Mouse (Mus musculus) hindbrain, embryonic 15.5 days (tissue): ENCODE data around the gene Nobox. TPM values are rescaled to one million over a fixed set of nuclear protein-coding genes. Genes with fewer than 3 reads are reported as not detected.
A peak's percentile ranks its signal among the peaks of the same experiment; 100 is the strongest.

Experiments used
- ATAC-seq: fragments of 200-750 bp; cut with Nextera tagmentation; 2 replicates; pipeline ENCODE4 v1.8.0; 2017; ENCODE audit warnings: low read depth, moderate number of reproducible peaks, moderate TSS enrichment; ENCODE audit not compliant: low FRiP score
- H3K27ac ChIP-seq: fragments of 300-500 bp; sonication (generic); replicated peaks from 2 replicates; pipeline ENCODE4 v1.5.1; 2015; ENCODE audit warnings: mild to moderate bottlenecking, inconsistent platforms
- H3K27me3 ChIP-seq: fragments of 300-500 bp; sonication (generic); 2 replicates; pipeline ENCODE4 v1.6.1; 2015; ENCODE audit warnings: control low read depth, inconsistent platforms
- H3K36me3 ChIP-seq: fragments of 300-500 bp; sonication (generic); 2 replicates; pipeline ENCODE4 v1.6.1; 2015; ENCODE audit warnings: control low read depth, inconsistent platforms
- H3K4me1 ChIP-seq: fragments of 300-500 bp; sonication (generic); replicated peaks from 2 replicates; pipeline ENCODE4 v1.6.1; 2015; ENCODE audit warnings: control low read depth, inconsistent platforms
- H3K4me2 ChIP-seq: fragments of 300-500 bp; sonication (generic); 2 replicates; pipeline ENCODE4 v1.6.1; 2015; ENCODE audit warnings: moderate library complexity, mild to moderate bottlenecking, inconsistent platforms
- H3K4me3 ChIP-seq: fragments of 300-500 bp; sonication (generic); 2 replicates; pipeline ENCODE4 v1.5.1; 2015; ENCODE audit warnings: mild to moderate bottlenecking, inconsistent platforms
- H3K9ac ChIP-seq: fragments of 300-500 bp; sonication (generic); 2 replicates; pipeline ENCODE4 v1.6.1; 2015; ENCODE audit warnings: inconsistent platforms
- H3K9me3 ChIP-seq: fragments of 300-500 bp; sonication (generic); 2 replicates; pipeline ENCODE4 v1.6.1; 2016; ENCODE audit warnings: control low read depth, inconsistent platforms
- WGBS: fragments of 180-500 bp; shearing (Covaris S2); methylation state at CpG from one replicate; pipeline ENCODE4 v1.1.7; 2015; 5-methylcytosine and 5-hydroxymethylcytosine counted together
- polyA plus RNA-seq: library from polyadenylated mRNA; unstranded; fragments of >200 nt; fragmentation: Nextera tagmentation; extraction: Ambion mirVana; gene quantifications from 2 replicates; pipeline ENCODE4 v1.2.1, GENCODE M21; 2015

Nobox gene
- polyA plus RNA-seq, 1 experiment from 2014 or later, result not detected

- H3K27ac ChIP-seq, result no peak overlapping the region
- H3K36me3 ChIP-seq, result no peaks in the 10 kb centered on the region
- no peaks in the 10 kb centered on the region for H3K27me3 ChIP-seq
- H3K4me2 ChIP-seq, result no peak overlapping the region
- H3K4me1 ChIP-seq, result 0 out of 2 replicates have a peak, but pooled peaks cover 4% of the 10 kb centered on the region
- H3K4me3 ChIP-seq, result no peak overlapping the region
- no peak for ATAC-seq
- H3K9ac ChIP-seq, result no peak overlapping the region
- H3K9me3 ChIP-seq, result no peaks in the 10 kb centered on the region
These were observed 3.2 kb upstream of the Nobox start for GRCm38 (mm10) chr6:43312546-43312945.

- 0 out of 2 replicates have a peak, but pooled peaks cover 4% of the 10 kb centered on the region for H3K4me1 ChIP-seq
- H3K27ac ChIP-seq, result no peak overlapping the region
- H3K9me3 ChIP-seq, result no peaks in the 10 kb centered on the region
- H3K4me2 ChIP-seq, result no peak overlapping the region
- WGBS, result 81% methylated on average over 6 of the region's 6 CpGs
- no peaks in the 10 kb centered on the region for H3K36me3 ChIP-seq
- no peak for ATAC-seq
- no peak overlapping the region for H3K4me3 ChIP-seq
- H3K9ac ChIP-seq, result no peak overlapping the region
- no peaks in the 10 kb centered on the region for H3K27me3 ChIP-seq
These were observed 717 bp upstream of the Nobox start for GRCm38 (mm10) chr6:43310071-43310470.

GRCm38 (mm10) chr6:43297508-43297850, 11.9 kb downstream of the Nobox start:
- Histone ChIP-seq H3K4me1 (peaks cover 13% of the 10 kb centered on the region), H3K36me3 (no peaks in the 10 kb centered on the region), H3K4me3 (no peak overlapping the region), H3K27me3 (no peaks in the 10 kb centered on the region), H3K9ac (no peak overlapping the region), H3K27ac (no peak overlapping the region), H3K4me2 (no peak overlapping the region), H3K9me3 (no peaks in the 10 kb centered on the region)
- ATAC-seq, result peak; percentile 62
- WGBS, result 22% methylated on average over 2 of the region's 2 CpGs

GRCm38 (mm10) chr6:43296798-43297507, 12.4 kb downstream of the Nobox start:
- no peak overlapping the region for H3K9ac ChIP-seq
- no peak overlapping the region for H3K4me3 ChIP-seq
- ATAC-seq, result peak; percentile 82

GRCm38 (mm10) chr6:43295908-43296307, 13.4 kb downstream of the Nobox start:
- Histone ChIP-seq H3K9me3 (no peaks in the 10 kb centered on the region), H3K27ac (no peak overlapping the region), H3K4me3 (no peak overlapping the region), H3K36me3 (no peaks in the 10 kb centered on the region), H3K9ac (no peak overlapping the region), H3K4me1 (peaks cover 13% of the 10 kb centered on the region), H3K4me2 (no peak overlapping the region), H3K27me3 (no peaks in the 10 kb centered on the region)
- ATAC-seq, result 0 out of 2 replicates have a peak, but pooled peaks have one; percentile 27
- 46% methylated on average over 5 of the region's 5 CpGs for WGBS

More at GRCm38 (mm10) chr6:43296798-43297507, 12.4 kb downstream of the Nobox start:
- 40% methylated on average over 7 of the region's 7 CpGs for WGBS
- no peak overlapping the region for H3K27ac ChIP-seq
- H3K36me3 ChIP-seq, result no peaks in the 10 kb centered on the region
- H3K4me1 ChIP-seq, result peaks cover 13% of the 10 kb centered on the region
- H3K4me2 ChIP-seq, result 0 out of 2 replicates have a peak overlapping the region, but pooled peaks have one; percentile 7
- H3K9me3 ChIP-seq, result no peaks in the 10 kb centered on the region
- H3K27me3 ChIP-seq, result no peaks in the 10 kb centered on the region

- 81% methylated on average over 7 of the region's 7 CpGs for whole genome bisulfite sequencing
- Histone ChIP-seq H3K9me3 (no peaks in the 10 kb centered on the region), H3K36me3 (no peaks in the 10 kb centered on the region), H3K27me3 (no peaks in the 10 kb centered on the region), H3K4me2 (no peak overlapping the region), H3K4me1 (peaks cover 13% of the 10 kb centered on the region), H3K27ac (no peak overlapping the region), H3K9ac (no peak overlapping the region), H3K4me3 (no peak overlapping the region)
- ATAC-seq, result no peak
These were observed 16.2 kb downstream of the Nobox start for GRCm38 (mm10) chr6:43293175-43293574.

GRCm38 (mm10) chr6:43292471-43293076, 16.8 kb downstream of the Nobox start:
- Histone ChIP-seq H3K36me3 (no peaks in the 10 kb centered on the region), H3K9ac (no peak overlapping the region), H3K27me3 (no peaks in the 10 kb centered on the region), H3K4me1 (peaks cover 11% of the 10 kb centered on the region), H3K9me3 (no peaks in the 10 kb centered on the region), H3K4me2 (no peak overlapping the region), H3K27ac (no peak overlapping the region), H3K4me3 (no peak overlapping the region)
- ATAC-seq, result no peak
- whole genome bisulfite sequencing, result 75% methylated on average over 6 of the region's 6 CpGs

GRCm38 (mm10) chr6:43292041-43292440, 17.3 kb downstream of the Nobox start:
- Histone ChIP-seq H3K9ac (no peak overlapping the region), H3K4me2 (no peak overlapping the region), H3K4me1 (peaks cover 7% of the 10 kb centered on the region; the same call in 1 of the 2 replicates), H3K27ac (no peak overlapping the region), H3K27me3 (no peaks in the 10 kb centered on the region), H3K4me3 (no peak overlapping the region), H3K9me3 (no peaks in the 10 kb centered on the region), H3K36me3 (no peaks in the 10 kb centered on the region)
- WGBS, result 83% methylated on average over 3 of the region's 3 CpGs
- ATAC-seq, result no peak

GRCm38 (mm10) chr6:43280481-43280880, 28.9 kb downstream of the Nobox start:
- no peak overlapping the region for H3K4me3 ChIP-seq
- no peaks in the 10 kb centered on the region for H3K27me3 ChIP-seq
- no peaks in the 10 kb centered on the region for H3K4me1 ChIP-seq
- H3K9ac ChIP-seq, result no peak overlapping the region
- H3K36me3 ChIP-seq, result no peaks in the 10 kb centered on the region
- H3K27ac ChIP-seq, result no peak overlapping the region
- no peak overlapping the region for H3K4me2 ChIP-seq
- H3K9me3 ChIP-seq, result no peaks in the 10 kb centered on the region
- 93% methylated on average over 5 of the region's 5 CpGs for WGBS
- no peak for ATAC-seq

GRCm38 (mm10) chr6:43278247-43278646, 31.1 kb downstream of the Nobox start:
- no peak for ATAC-seq
- Histone ChIP-seq H3K9ac (no peak overlapping the region), H3K9me3 (no peaks in the 10 kb centered on the region), H3K4me1 (no peaks in the 10 kb centered on the region), H3K27me3 (no peaks in the 10 kb centered on the region), H3K4me3 (no peak overlapping the region), H3K27ac (no peak overlapping the region), H3K36me3 (no peaks in the 10 kb centered on the region), H3K4me2 (no peak overlapping the region)

GRCm38 (mm10) chr6:43274123-43274522, 35.2 kb downstream of the Nobox start:
- WGBS, result 82% methylated on average over 4 of the region's 4 CpGs
- H3K4me1 ChIP-seq, result no peaks in the 10 kb centered on the region

GRCm38 (mm10) chr6:43272597-43272996, 36.8 kb downstream of the Nobox start:
- H3K9ac ChIP-seq, result no peak overlapping the region
- H3K4me3 ChIP-seq, result no peak overlapping the region
- no peaks in the 10 kb centered on the region for H3K9me3 ChIP-seq
- no peak for ATAC-seq
- H3K27ac ChIP-seq, result no peak overlapping the region
- no peaks in the 10 kb centered on the region for H3K4me1 ChIP-seq
- H3K27me3 ChIP-seq, result no peaks in the 10 kb centered on the region
- H3K4me2 ChIP-seq, result no peak overlapping the region
- H3K36me3 ChIP-seq, result no peaks in the 10 kb centered on the region

More at GRCm38 (mm10) chr6:43274123-43274522, 35.2 kb downstream of the Nobox start:
- no peaks in the 10 kb centered on the region for H3K36me3 ChIP-seq
- no peak overlapping the region for H3K9ac ChIP-seq
- no peaks in the 10 kb centered on the region for H3K9me3 ChIP-seq
- no peak for ATAC-seq
- no peaks in the 10 kb centered on the region for H3K27me3 ChIP-seq
- H3K27ac ChIP-seq, result no peak overlapping the region
- H3K4me2 ChIP-seq, result no peak overlapping the region
- no peak overlapping the region for H3K4me3 ChIP-seq
